Mouse (Mus musculus) heart, postnatal 0 days (tissue): ENCODE results near the gene Rhbdl1. TPM values are rescaled to one million over a fixed set of nuclear protein-coding genes. Genes with fewer than 3 reads are reported as not detected.
A peak's percentile ranks its signal among the peaks of the same experiment; 100 is the strongest.
"Not testable (repeated sequence)": the region's sequence is repeated elsewhere in the genome, so short reads cannot be mapped to it uniquely, and the experiment has no call there.

Experiments used
- ATAC-seq: fragments of 200-750 bp; cut with Nextera tagmentation; 2 replicates; pipeline ENCODE4 v1.8.0; 2017; ENCODE audit warnings: low read depth, moderate number of reproducible peaks, moderate library complexity; ENCODE audit not compliant: insufficient read depth
- DNase-seq: peaks from one replicate; pipeline ENCODE4 v3.0.0-alpha.2; 2016; ENCODE audit warnings: low spot score
- H3K27ac ChIP-seq: fragments of 300-500 bp; sonication (generic); 2 replicates; pipeline ENCODE4 v1.5.1; 2014; ENCODE audit warnings: low read depth, mild to moderate bottlenecking
- H3K27me3 ChIP-seq: fragments of 300-500 bp; sonication (generic); 2 replicates; pipeline ENCODE4 v1.6.1; 2014; ENCODE audit warnings: low read length, mixed read lengths; ENCODE audit not compliant: control insufficient read depth, insufficient read depth
- H3K36me3 ChIP-seq: fragments of 300-500 bp; sonication (generic); replicated peaks from 2 replicates; pipeline ENCODE4 v1.6.1; 2014; ENCODE audit warnings: low read length, mixed read lengths; ENCODE audit not compliant: control insufficient read depth, insufficient read depth
- H3K4me1 ChIP-seq: fragments of 300-500 bp; sonication (generic); 2 replicates; pipeline ENCODE4 v1.6.1; 2014; ENCODE audit warnings: antibody characterized with exemption; ENCODE audit not compliant: control insufficient read depth, insufficient read depth
- H3K4me2 ChIP-seq: fragments of 300-500 bp; sonication (generic); 2 replicates; pipeline ENCODE4 v1.6.1; 2014; ENCODE audit warnings: low read depth, mild to moderate bottlenecking, low read length, moderate library complexity
- H3K4me3 ChIP-seq: fragments of 300-500 bp; sonication (generic); 2 replicates; pipeline ENCODE4 v1.5.1; 2014; ENCODE audit warnings: low read depth, low read length
- H3K9ac ChIP-seq: fragments of 300-500 bp; sonication (generic); replicated peaks from 2 replicates; pipeline ENCODE4 v1.6.1; 2014; ENCODE audit warnings: low read depth, low read length, mixed read lengths
- H3K9me3 ChIP-seq: fragments of 300-500 bp; sonication (generic); replicated peaks from 2 replicates; pipeline ENCODE4 v1.6.1; 2016; ENCODE audit warnings: low read length; ENCODE audit not compliant: control insufficient read depth
- CTCF ChIP-seq: IDR thresholded peaks from 2 replicates; pipeline ENCODE4 v1.5.1; 2016; ENCODE audit warnings: antibody characterized with exemption, control low read depth, low read depth
- EP300 ChIP-seq: IDR thresholded peaks from 2 replicates; pipeline ENCODE4 v1.6.1; 2016; ENCODE audit warnings: antibody characterized with exemption, low read depth
- WGBS: fragments of 180-500 bp; shearing (Covaris S2); extraction: QIAGEN DNeasy Blood & Tissue Kit; methylation state at CpG from one replicate; pipeline ENCODE4 v1.1.7; 2014; 5-methylcytosine and 5-hydroxymethylcytosine counted together
- polyA plus RNA-seq: library from polyadenylated mRNA; unstranded; fragments of >200 nt; fragmentation: Nextera tagmentation; extraction: Ambion mirVana; gene quantifications from 2 replicates; pipeline ENCODE4 v1.2.1, GENCODE M21; 2015
- total RNA-seq: library from RNA; depleted of rRNA; stranded (reverse); fragments of >200 nt; gene quantifications from 2 replicates; pipeline ENCODE4 v1.2.3, GENCODE M21; 2014; ENCODE audit warnings: low replicate concordance

The Rhbdl1 gene
- total and polyA plus RNA-seq, 2 experiments from 2014 or later, result 2.2 to 2.3 TPM

- under 1% methylated on average over 75 of the region's 100 CpGs for whole genome bisulfite sequencing
- ATAC-seq, result peak; percentile 52
- no peak for DNase-seq
These were observed 28.1 kb downstream of the Rhbdl1 start, which contains the start of gene Fbxl16 for GRCm38 (mm10) chr17:25808789-25809605. Gene Fbxl16, plus strand, starts transcription at chr17:25809085.

GRCm38 (mm10) chr17:25808028-25808427 lies 29.1 kb downstream of the Rhbdl1 start:
- ATAC-seq (no peak), DNase-seq (no peak)
- no peaks in the 10 kb centered on the region for H3K9me3 ChIP-seq
- no peak for TF ChIP-seq EP300
- no peak for TF ChIP-seq CTCF
- no peak overlapping the region for H3K9ac ChIP-seq
- H3K4me2 ChIP-seq, result no peak overlapping the region
- H3K36me3 ChIP-seq, result no peaks in the 10 kb centered on the region
- 39% methylated on average over 5 of the region's 5 CpGs for WGBS
- peaks cover 6% of the 10 kb centered on the region; the same call in 1 of the 2 replicates for H3K4me1 ChIP-seq
- H3K4me3 ChIP-seq, result no peak overlapping the region
- H3K27me3 ChIP-seq, result peaks cover 54% of the 10 kb centered on the region
- H3K27ac ChIP-seq, result no peak overlapping the region

More at GRCm38 (mm10) chr17:25808789-25809605, 28.1 kb downstream of the Rhbdl1 start, which contains the start of gene Fbxl16:
- Histone ChIP-seq H3K27ac (no peak within 1 kb of the TSS), H3K4me2 (peak within 1 kb of the TSS; percentile 89), H3K9ac (peak within 1 kb of the TSS; percentile 32), H3K4me3 (peak within 1 kb of the TSS; percentile 57), H3K36me3 (no peaks in the 10 kb centered on the region), H3K9me3 (no peaks in the 10 kb centered on the region), H3K4me1 (peaks cover 6% of the 10 kb centered on the region; the same call in 1 of the 2 replicates), H3K27me3 (peaks cover 59% of the 10 kb centered on the region)
- TF ChIP-seq EP300 (no peak), CTCF (0 out of 2 replicates have a peak, but pooled peaks have one; percentile 7)

- peaks cover 48% of the 10 kb centered on the region for H3K27me3 ChIP-seq
- not testable (repeated sequence) for H3K9me3 ChIP-seq, H3K4me3 ChIP-seq, H3K4me2 ChIP-seq, H3K36me3 ChIP-seq, H3K4me1 ChIP-seq, H3K27ac ChIP-seq, ATAC-seq, H3K9ac ChIP-seq, DNase-seq
- WGBS, result 48% methylated on average over 2 of the region's 2 CpGs
These were observed 29.6 kb downstream of the Rhbdl1 start for GRCm38 (mm10) chr17:25807452-25807851.

- ATAC-seq, result no peak
- H3K4me3 ChIP-seq, result no peak overlapping the region
- no peak for DNase-seq
- H3K4me2 ChIP-seq, result no peak overlapping the region
- no peaks in the 10 kb centered on the region for H3K9me3 ChIP-seq
- WGBS, result 89% methylated on average over 4 of the region's 4 CpGs
- H3K27ac ChIP-seq, result no peak overlapping the region
- H3K4me1 ChIP-seq, result peaks cover 6% of the 10 kb centered on the region; the same call in 1 of the 2 replicates
- H3K9ac ChIP-seq, result no peak overlapping the region
- peaks cover 40% of the 10 kb centered on the region for H3K27me3 ChIP-seq
- TF ChIP-seq EP300 (no peak), CTCF (no peak)
- H3K36me3 ChIP-seq, result no peaks in the 10 kb centered on the region
These were observed 30.6 kb downstream of the Rhbdl1 start for GRCm38 (mm10) chr17:25806507-25806906.

- 8% methylated on average over 10 of the region's 10 CpGs for WGBS
- no peak overlapping the region for H3K4me3 ChIP-seq
- peaks cover 7% of the 10 kb centered on the region for H3K27me3 ChIP-seq
- H3K9ac ChIP-seq, result no peak overlapping the region
- no peak overlapping the region for H3K4me2 ChIP-seq
- H3K36me3 ChIP-seq, result no peaks in the 10 kb centered on the region
- no peaks in the 10 kb centered on the region for H3K4me1 ChIP-seq
- TF ChIP-seq EP300 (no peak), CTCF (no peak)
- H3K27ac ChIP-seq, result no peak overlapping the region
- DNase-seq (peak; percentile 63), ATAC-seq (peak; percentile 89)
- no peaks in the 10 kb centered on the region for H3K9me3 ChIP-seq
These were observed 34.1 kb downstream of the Rhbdl1 start for GRCm38 (mm10) chr17:25802825-25803517.
